Mouse (Mus musculus) heart, postnatal 10 days (tissue): ENCODE measurements at regions not wholly inside any gene's neighbourhood (a gene's known extent, or its start where the extent isn't known, plus 50 kb on each side); places are given as distances from the start of the nearest gene placed in this dataset.

Experiments used
- DNase-seq, 2 experiments: peaks; one replicate each; pipeline ENCODE4 v3.0.0; 2021
- intact Hi-C: fragments of 180-260 bp; cut with DNase I; formaldehyde crosslinking; loops from one replicate; pipeline ENCODE4 v1.15.1; 2025

DNA sequence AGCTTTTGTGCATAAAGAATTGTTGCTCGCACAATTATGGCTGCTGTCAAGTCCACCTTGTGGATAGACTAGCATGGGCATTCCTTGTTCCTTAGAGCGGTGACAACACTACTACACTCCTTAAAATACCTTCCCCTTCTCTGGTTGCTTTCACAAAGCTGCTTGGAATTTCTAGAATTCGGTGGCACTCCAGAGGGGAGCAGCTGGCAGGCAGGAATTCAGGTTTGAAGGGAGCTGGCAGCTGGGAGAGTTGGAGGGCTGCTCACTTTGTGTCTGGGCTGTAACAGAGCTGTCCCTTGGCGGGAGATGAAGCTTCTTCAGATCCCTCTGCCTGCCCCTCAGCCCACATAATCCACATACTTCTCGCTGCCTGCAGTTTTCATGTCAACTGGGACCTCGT is 109.7 kb downstream of the Tmsb4x start:
- DNase-seq = no peak

DNA sequence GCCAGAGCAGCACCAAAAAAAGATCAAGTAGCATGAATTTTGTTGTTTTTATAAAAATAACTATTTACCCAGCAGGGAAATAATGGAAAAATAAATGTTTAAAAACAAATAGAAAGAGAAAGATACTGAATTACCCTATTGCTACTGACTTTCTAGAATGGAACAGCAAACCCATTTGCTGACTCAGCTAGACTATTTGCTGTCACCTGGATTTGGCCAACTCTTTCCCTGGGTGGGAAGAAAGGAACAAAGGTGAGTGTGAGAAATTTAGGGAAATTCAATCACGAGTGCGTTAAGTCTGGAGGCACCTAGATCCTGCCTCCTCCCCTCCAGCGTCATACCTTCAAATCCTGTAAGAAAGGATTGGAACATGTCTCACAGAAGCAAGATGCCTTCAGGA is 110.2 kb downstream of the Tmsb4x start:
- intact Hi-C loops = no loop called here

More for the DNA sequence above, 109.7 kb downstream of the Tmsb4x start:
- intact Hi-C loops = no loop called here

DNA sequence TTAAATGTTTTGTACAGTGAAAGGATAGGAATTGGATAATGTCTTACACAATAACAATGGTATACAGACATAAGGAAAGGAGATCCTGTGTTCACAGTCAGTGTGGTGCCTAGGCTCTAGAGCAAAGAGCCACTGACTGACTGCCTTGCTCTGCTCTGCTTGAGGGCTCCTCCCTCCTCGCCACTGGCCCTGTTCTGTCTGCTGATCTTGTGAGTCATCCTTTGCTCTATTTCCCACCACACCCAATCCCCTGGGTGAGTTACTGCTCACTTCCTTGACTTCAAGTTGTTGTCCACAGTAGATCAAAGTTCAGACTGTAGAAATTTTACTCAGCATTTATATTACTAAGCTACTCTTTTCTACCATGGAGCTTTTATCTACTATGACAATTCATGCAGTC is 117.3 kb downstream of the Tmsb4x start:
- peak; percentile 63 to 72 for DNase-seq
- intact Hi-C loops = no loop called here

More for the DNA sequence above, 110.2 kb downstream of the Tmsb4x start:
- no peak for DNase-seq

DNA sequence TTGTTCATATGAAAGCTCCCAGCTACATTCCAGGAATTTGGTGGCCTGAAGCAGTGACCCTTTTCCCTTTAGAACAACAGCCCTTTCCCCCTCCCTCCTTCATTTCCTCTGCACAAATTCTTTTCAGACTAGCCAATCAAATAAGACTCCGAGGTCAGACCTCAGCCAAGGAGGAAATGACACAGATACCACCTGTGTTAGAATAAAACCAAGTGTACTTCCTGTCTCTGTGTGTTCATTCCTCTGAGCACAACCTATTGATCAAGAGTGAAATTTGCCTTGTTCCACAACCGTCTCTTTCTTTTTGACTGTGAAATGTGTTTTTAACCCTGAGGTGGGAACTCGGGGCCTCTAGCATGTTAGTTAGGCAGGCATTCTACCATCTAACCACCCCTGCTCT is 120.2 kb downstream of the Tmsb4x start:
- intact Hi-C loops = no loop called here
- no peak for DNase-seq

DNA sequence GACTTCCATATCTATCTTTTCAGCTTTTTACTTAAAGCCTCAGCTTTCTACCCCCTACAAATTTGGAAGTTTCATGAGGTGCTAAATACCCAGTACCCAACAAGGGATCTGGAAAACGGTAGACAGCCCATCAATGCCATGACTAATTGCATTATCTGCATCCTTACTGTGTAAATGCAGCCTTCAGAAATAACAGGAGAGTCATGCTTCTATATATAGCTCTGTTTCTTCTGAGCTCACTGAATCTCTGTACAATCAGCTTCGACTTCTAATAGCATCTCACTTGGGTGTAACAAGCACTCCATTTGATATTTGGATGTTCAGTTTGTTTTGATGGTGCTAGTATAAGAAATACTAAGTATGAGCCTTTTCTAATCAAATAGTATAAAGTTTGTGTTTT is 120.7 kb downstream of the Tmsb4x start:
- DNase-seq = no peak
- intact Hi-C loops = no loop called here

DNA sequence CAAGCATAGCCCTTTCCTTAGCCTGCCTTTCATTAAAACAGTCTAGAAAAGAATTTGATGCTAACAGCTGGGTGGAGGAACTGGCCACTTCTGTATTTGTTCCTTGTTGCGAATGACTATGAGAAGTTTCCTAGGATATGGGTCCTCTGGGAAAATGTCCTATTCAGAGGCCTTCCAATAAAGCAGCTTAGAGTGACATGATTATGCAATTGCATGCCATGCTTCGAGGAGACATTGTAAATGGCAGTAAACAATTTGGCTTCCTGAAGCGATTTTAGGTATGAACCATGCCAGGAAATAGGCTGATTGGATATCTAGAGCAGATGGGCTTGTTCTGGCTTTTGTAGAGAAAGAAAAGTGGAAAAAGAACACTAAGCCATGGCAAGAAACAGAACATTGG is 128.3 kb downstream of the Tmsb4x start:
- DNase-seq = no peak
- intact Hi-C loops = no loop called here

DNA sequence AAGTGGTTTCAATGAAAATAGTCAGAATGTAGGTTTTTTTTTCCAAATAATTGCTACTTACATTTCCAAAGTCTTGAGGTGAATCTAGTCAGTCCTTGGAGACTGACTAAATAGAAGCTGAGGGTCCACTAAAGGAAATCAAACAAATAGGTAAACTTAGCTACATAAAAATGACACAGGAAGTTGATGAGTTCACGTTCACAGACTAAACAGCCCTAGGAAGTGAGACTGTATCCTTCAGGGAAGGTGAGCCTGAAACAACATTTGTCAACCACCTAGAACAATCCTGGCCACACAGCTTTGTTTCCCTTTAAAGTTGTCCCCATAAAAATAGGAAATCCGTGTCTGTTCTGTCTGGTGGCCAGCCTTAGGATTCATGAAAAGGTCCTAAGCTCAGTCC is 140.0 kb downstream of the Tmsb4x start:
- DNase-seq = no peak
- intact Hi-C loops = no loop called here

DNA sequence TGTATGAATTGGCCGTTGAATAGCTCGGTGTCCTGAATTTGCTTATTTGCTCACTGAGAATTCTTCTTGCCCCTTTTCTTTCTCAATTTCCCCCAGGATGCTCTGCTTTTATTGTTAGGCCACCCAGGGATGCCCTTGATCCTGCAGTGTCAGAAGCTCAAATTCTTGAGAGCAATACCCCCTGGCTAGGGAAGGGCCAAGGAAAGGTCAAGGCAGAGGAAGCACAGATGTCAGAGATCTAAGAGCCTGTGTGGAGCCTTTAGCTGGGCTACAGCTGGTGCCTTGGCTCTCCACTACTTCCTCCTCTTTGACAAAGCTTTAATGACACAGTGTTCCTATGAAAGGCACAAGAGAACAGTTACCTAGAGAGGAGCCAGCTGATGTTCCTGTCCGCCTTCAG is 141.2 kb downstream of the Tmsb4x start:
- intact Hi-C loops = no loop called here
- no peak for DNase-seq

DNA sequence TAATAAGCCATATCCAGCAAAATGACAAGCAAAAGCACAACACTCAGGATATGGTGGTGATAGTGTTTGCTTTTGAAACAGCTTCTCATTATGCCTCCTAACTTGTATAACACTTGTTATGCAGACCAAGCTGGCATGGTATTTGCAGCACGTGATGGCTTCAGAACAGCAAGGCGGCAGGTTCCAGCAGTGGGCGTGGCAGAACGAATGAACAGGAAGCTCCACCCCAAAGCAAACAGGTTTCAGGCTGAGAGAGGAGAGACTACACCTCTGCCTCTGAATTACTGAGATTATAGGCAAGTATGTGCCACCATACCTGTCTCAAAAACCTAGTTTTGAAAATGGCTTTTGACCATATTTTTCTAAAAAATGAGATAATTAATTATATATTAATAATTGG is 145.2 kb downstream of the Tmsb4x start:
- DNase-seq = peak in 1 of 2 experiments; percentile 3
- intact Hi-C loops = no loop called here

DNA sequence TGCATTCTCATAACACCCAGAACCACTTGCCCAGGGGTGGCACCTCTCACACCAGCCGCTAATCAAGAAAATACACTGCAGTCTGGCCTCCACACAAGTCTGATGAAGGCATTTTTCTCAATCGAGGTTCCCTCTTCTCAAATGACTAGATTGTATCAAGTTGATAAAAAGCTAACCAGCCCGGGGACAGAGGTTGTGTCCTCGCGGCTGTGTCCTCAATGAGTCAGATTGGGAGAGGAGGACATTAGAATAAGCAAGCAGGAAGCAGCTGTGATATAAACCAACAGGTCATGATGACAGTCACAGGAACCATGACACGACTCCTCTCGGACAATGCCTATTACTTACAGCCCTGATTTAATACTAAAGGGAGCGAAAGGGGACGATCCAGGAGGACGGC is 156.7 kb downstream of the Tmsb4x start:
- DNase-seq = no peak
- intact Hi-C loops = no loop called here

DNA sequence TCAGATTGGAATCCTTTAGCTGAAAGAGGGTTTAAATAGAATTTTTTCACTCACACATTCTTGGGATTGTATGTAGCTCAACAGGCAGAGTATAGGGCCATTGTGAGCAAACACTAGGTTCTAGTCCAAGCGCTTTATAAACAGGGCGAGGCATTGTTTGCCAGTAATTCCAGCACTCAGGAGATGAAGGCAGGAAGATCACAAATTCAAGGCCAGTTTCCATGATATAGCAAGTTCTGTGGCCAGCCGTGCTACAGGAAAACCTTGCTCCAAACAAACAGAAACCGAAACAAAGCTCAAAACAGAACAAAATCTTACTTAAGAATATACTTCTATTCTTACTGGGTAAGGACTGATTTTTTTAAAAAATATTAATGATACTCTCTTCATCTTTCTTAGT is 159.0 kb downstream of the Tmsb4x start:
- intact Hi-C loops = no loop called here
- DNase-seq = peak in 1 of 2 experiments; percentile 6

DNA sequence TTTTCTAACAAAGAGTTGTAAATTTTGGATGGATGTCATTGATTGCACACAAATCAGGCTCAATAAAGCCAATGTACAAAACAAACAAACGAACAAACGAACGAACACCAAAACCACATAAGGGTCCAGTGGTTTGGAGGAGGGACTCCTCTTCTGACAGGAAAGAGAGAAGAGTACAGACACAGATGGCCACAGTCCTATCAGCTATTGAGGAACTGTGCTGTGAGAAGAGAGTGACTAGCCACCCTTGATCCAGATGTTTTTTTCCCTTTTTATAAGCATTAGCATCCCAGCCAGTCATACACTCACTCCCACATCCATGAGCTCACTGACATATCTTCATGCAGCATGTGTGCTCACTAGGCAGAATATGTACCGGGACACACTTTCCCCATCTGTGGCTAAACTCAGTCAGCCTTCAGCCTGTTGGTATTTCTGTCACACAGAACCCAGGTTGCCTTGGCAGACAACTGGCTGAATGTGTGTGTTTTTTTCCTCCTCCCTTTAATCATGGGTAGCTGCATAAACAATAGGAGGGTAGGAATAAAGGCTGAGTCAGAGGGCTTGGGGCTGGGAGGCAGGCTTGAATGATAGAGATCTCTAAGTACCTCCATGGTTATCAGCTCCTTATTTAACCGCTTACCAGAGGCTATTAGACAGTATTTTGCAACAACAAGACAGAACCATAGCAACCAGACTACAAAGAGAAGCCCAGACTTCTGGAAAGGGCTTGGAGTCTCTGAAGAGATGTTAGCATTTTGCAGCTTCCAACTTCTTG is 159.7 kb downstream of the Tmsb4x start:
- intact Hi-C loops = no loop called here
- DNase-seq = peak; percentile 10 to 13

DNA sequence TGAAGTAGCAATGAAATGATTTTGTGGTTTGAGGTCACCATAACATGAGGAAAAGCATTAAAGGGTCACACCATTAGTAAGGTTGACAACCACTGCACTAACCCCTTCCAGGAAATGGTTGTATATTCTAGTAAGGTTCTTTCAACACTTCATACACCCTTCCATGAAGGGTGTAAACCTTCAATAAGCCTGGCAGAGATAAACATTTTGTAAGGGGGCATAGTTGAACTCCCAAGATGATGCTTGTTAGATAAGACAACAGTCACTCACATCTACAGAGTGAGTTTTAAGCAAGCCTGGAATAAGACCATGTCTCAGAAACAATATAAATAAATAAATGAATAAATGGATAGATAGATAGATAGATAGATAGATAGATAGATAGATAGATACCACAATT is 171.1 kb downstream of the Tmsb4x start:
- intact Hi-C loops = loop anchor here (5.0 kb wide), 1 partner anchor 169 kb away; the partner anchor contains the start of gene Tmsb4x
- no peak for DNase-seq

DNA sequence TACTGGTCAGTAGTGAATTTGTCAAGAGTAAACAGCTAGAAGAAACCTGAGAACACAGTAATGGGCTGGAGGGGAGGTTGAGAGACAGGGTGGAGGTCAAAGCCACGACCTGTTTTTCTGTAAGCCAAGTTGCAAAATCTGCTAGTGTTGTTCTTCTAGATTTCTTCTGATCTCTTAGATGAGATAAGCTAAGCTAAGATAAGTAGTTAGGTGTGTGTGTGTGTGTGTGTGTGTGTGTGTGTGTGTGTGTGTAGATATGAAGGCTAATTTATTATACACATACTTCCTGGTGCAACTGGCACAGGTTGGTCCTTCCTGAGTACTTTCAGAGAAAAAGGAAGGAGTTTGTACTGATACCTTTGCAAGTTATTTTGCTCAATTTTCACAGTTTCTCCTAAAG is 172.8 kb downstream of the Tmsb4x start:
- intact Hi-C loops = loop anchor here (5.0 kb wide), 1 partner anchor 171 kb away; the partner anchor contains the start of gene Tmsb4x
- no peak for DNase-seq

DNA sequence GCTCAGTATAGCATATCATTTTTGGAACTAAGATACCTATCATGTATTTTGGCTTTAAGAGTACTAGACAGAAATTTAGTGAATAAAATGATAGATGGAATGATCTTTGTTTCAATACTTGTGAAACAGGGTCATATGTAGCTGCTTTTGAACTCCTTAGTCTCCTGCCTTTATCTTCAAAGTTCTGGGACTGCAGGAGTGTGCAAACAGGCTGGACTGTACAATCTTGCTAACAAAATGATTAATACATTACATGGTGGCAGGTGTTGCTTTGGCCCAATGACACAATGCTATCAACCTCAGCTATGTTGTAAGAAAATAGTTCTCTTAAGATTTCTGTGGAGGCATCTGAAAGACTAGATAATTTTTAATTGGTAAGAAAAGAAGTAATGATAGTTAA is 173.5 kb downstream of the Tmsb4x start:
- intact Hi-C loops = loop anchor here (5.0 kb wide), 1 partner anchor 172 kb away; the partner anchor contains the start of gene Tmsb4x
- DNase-seq = no peak

DNA sequence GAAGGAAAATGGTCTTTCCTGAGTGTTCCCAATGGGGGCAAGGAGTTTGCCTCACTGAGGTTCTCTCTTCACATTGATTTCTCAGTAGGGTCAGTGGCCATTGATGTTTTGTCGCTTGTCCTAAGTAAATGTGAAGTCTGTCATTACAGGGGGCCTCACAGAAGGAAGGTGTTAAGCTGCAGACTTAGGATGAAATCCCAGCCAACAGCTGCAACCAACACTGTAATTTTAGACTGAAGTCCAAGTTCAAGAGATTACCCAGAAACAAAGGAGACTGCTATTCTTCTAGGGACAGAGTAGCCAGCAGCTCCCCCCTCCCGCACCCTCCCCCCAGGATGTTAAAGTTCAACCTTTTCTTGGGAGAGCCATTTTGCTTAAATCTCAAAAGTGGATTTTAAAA is 176.0 kb downstream of the Tmsb4x start:
- DNase-seq = no peak
- intact Hi-C loops = loop anchor here (5.0 kb wide), 1 partner anchor 119 kb away; no protein-coding TSS in a partner anchor

DNA sequence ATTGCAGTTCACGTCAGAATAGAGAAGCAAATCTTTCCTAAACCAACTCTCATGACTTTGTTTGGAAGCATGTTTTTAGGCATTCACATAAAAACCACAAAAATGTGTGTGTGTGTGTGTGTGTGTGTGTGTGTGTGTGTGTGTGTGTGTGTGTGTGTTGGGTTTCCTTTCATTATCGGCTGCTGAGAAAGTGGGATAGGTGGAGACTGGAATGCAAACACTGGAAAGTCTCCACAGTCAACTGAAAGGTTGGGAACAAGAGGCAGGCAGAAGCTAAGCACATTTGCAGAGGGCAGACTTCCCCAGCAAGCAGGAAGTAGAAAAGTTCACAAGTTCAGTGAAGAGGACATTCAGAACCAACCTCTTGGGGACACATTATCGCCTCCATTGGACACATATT is 176.5 kb downstream of the Tmsb4x start:
- peak; percentile 23 to 29 for DNase-seq

DNA sequence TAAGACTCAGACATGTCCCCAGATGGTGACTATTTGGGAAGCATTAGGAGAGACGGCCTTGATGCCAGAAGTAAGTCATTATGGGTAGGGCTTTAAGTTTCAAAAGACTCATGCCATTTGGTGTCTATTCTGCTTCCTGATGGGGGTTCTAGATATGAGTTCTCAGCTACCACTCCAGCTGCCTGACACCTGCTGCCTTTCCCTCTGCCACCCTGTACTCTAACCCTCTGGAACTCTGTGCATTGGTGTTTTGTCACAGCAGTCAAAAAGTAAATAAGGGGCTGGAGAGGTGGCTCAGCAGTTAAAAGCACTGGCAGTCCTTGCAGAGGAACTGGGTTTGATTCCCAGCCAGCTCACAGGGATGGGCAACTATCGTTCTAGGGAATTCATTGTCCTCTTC is 177.6 kb downstream of the Tmsb4x start:
- intact Hi-C loops = loop anchor here (5.0 kb wide), 1 partner anchor 121 kb away; no protein-coding TSS in a partner anchor

More for the DNA sequence above, 176.5 kb downstream of the Tmsb4x start:
- intact Hi-C loops = loop anchor here (5.0 kb wide), 1 partner anchor 120 kb away; no protein-coding TSS in a partner anchor

DNA sequence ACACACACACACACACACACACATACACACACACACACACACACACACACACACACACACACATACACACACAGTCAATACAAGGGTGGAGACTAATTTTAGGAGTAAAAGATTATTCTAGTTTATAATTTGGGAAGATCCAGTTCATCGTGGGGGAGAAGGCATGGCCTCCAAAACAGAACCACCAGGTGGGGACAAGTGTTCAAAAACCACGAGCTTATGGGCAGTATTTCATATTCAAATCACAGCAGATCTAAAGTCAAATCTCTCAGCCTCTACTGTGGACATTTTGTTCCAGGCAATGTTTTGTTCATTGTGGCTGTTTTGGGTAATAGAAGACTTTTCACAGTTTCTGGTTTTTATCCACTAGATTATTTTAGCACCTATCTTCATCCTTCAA is 193.5 kb downstream of the Tmsb4x start:
- DNase-seq = no peak

More for the DNA sequence above, 177.6 kb downstream of the Tmsb4x start:
- no peak for DNase-seq

DNA sequence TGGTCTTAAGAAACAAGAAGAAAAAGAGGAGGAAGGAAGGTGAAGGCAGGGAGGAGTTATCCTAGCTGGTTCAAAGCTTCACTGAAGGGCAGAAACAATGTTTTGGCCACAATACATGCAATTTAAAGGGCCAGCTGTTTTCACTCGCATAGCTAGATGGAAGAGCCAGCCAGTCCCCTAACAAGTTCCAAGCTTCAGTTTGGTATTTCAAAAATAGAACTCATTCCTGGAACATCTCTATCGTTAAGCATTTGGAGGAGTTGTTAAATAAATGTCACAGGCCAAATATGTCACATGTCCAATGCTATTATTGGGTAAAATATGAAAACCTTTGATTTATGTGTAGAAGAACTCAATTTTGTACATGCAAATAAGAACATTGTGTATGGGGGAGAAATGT is 194.8 kb downstream of the Tmsb4x start:
- DNase-seq = peak; percentile 12 to 18
- intact Hi-C loops = loop anchor here (10.0 kb wide), 1 partner anchor 350 kb away; no protein-coding TSS in a partner anchor

More for the DNA sequence above, 193.5 kb downstream of the Tmsb4x start:
- intact Hi-C loops = loop anchor here (5.0 to 10.0 kb wide), 2 partner anchors 192 to 351 kb away; partner anchors contain the start of gene Tmsb4x

DNA sequence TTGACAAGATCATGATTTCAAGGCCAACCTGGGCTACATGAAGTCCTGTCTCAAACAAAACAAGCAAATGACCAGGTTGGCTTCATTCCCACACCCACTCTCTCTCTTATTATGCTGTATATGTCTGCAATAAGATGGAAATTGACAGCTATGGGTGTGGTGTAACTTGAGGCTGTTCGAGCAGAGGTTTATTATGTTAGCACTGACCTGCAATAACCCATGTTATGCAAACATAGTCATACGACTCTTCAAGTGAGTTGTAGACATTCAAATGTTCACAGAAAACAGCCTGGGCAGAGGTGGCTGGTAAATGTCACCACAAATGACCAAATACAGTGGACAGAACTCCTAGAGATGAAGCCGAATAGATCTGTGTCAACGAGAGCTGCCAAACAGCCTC is 196.2 kb downstream of the Tmsb4x start:
- intact Hi-C loops = loop anchor here (10.0 kb wide), 1 partner anchor 348 kb away; no protein-coding TSS in a partner anchor
- DNase-seq = no peak

DNA sequence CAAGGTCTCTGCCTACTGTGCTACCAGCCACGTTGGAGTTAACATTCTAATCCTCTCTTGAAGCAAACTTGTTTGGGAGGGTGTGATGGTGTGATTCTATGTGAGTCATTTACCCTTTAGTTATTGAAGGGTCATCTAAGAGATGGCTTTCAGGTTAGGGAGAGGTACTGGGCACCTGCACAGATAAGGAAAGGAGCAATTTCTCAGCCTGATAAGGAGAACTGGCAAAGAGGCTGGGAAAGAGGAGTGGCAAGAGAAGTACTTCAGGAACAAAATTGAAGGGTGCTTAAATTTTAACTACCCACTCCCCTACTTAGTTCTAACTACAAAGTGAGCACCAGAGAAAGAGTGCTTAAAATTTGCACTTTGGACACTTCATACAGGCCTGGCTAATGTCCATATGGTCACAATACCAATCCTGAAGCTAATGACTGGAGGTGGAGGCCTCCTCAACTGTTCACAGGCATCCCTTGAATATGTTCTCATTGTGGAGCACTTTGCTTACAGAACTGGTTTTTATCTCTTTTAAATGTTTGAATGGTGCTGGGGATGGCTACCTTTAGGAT is 197.1 kb downstream of the Tmsb4x start:
- DNase-seq = no peak
- intact Hi-C loops = loop anchor here (10.0 kb wide), 1 partner anchor 347 kb away; no protein-coding TSS in a partner anchor
